Mouse (Mus musculus): ENCODE measurements around the gene Stk38. TPM values are rescaled to one million over a fixed set of nuclear protein-coding genes. Genes with fewer than 3 reads are reported as not detected.
"Not testable (repeated sequence)": the region's sequence is repeated elsewhere in the genome, so short reads cannot be mapped to it uniquely, and the experiment has no call there.

Stk38 gene
- total and polyA plus RNA-seq, 3 experiments = 29.0 to 56.4 (median 56.0) TPM

- H3K4me2 ChIP-seq (ENCODE audit: insufficient read depth, low read depth, poor library complexity, severe bottlenecking); H3K9ac ChIP-seq (ENCODE audit: insufficient read depth, low read depth); H3K27ac ChIP-seq (ENCODE audit: insufficient read depth, low read depth); dilution Hi-C loops (cut with MboI; ENCODE audit: extremely low pct_ligation_motif_present, extremely low pct_unique_long_range_greater_than_20kb, low sequenced_read_pairs); H3K9me3 ChIP-seq (replicated peaks; ENCODE audit: low read length); H3K79me2 ChIP-seq (replicated peaks; ENCODE audit: control insufficient read depth, extremely low read depth, insufficient read depth, poor library complexity, severe bottlenecking); H3K4me3 ChIP-seq (replicated peaks in 1 of 3; ENCODE audit: low read depth in 2 of 3, low read length in 2 of 3, poor library complexity in 1 of 3); in situ Hi-C loops (cut with MboI; ENCODE audit: low pct_ligation_motif_present, low pct_unique_long_range_greater_than_20kb, low sequenced_read_pairs); H3K27me3 ChIP-seq (replicated peaks); DNase-seq (ENCODE audit: extremely low read depth): not testable (repeated sequence)
- peak; percentile 58 for TF ChIP-seq ZNF384 (IDR thresholded peaks at IDR 0.05; ENCODE audit: low read depth, low read length)
- peaks cover 2 to 25% of the 10 kb centered on the region in 2 experiments; a peak in 2 of 4 replicates for H3K4me1 ChIP-seq (ENCODE audit: control insufficient read depth in 1 of 2, insufficient read depth in 2 of 2)
- peaks cover 41 to 69% of the 10 kb centered on the region in 2 experiments for H3K36me3 ChIP-seq (replicated peaks in 1 of 2; ENCODE audit: control insufficient read depth in 1 of 2, insufficient read depth in 1 of 2, low read length in 1 of 2)
Measured at GRCm38 (mm10) chr17:28993004-28993403, 14.8 kb downstream of the Stk38 start.

GRCm38 (mm10) chr17:28992105-28992504 lies 15.7 kb downstream of the Stk38 start:
- Histone ChIP-seq H3K9me3 (replicated peaks; ENCODE audit: low read length) (no peaks in the 10 kb centered on the region), H3K27ac (ENCODE audit: insufficient read depth, low read depth) (no peak overlapping the region), H3K9ac (ENCODE audit: insufficient read depth, low read depth) (no peak overlapping the region), H3K4me3 (replicated peaks in 1 of 3; ENCODE audit: low read depth in 2 of 3, low read length in 2 of 3, poor library complexity in 1 of 3) (no peak overlapping the region), H3K79me2 (replicated peaks; ENCODE audit: control insufficient read depth, extremely low read depth, insufficient read depth, poor library complexity, severe bottlenecking) (no peaks in the 10 kb centered on the region), H3K27me3 (replicated peaks) (no peaks in the 10 kb centered on the region), H3K36me3 (replicated peaks in 1 of 2; ENCODE audit: control insufficient read depth in 1 of 2, insufficient read depth in 1 of 2, low read length in 1 of 2) (peaks cover 44 to 69% of the 10 kb centered on the region in 2 experiments), H3K4me2 (ENCODE audit: insufficient read depth, low read depth, poor library complexity, severe bottlenecking) (no peak overlapping the region), H3K4me1 (ENCODE audit: control insufficient read depth in 1 of 2, insufficient read depth in 2 of 2) (peaks cover 2 to 25% of the 10 kb centered on the region in 2 experiments; a peak in 2 of 4 replicates)
- no peak for DNase-seq (ENCODE audit: extremely low read depth)
- dilution Hi-C loops (cut with MboI; ENCODE audit: extremely low pct_ligation_motif_present, extremely low pct_unique_long_range_greater_than_20kb, low sequenced_read_pairs) (no loop called here), in situ Hi-C loops (cut with MboI; ENCODE audit: low pct_ligation_motif_present, low pct_unique_long_range_greater_than_20kb, low sequenced_read_pairs) (no loop called here)
- TF ChIP-seq ZMIZ1 (IDR thresholded peaks at IDR 0.05; ENCODE audit: low read depth, low read length) (no peak), MAX (IDR thresholded peaks at IDR 0.05; ENCODE audit: low read length) (no peak), GABPA (IDR thresholded peaks at IDR 0.05; ENCODE audit: insufficient replicate concordance, low read depth, low read length) (no peak), ELF1 (IDR thresholded peaks at IDR 0.05; ENCODE audit: low read depth, low read length) (no peak), NRF1 (IDR thresholded peaks at IDR 0.05; ENCODE audit: low read depth, low read length) (no peak), USF1 (IDR thresholded peaks at IDR 0.05; ENCODE audit: low read depth, low read length) (no peak), E2F4 (IDR thresholded peaks at IDR 0.05; ENCODE audit: insufficient replicate concordance, low read depth, low read length) (no peak), HCFC1 (IDR thresholded peaks at IDR 0.05; ENCODE audit: low read depth, low read length) (no peak), TBP (conservative IDR thresholded peaks at IDR 0.05; ENCODE audit: low read depth, low read length) (no peak), RCOR1 (conservative IDR thresholded peaks at IDR 0.05; ENCODE audit: low read depth, low read length) (no peak), KAT2A (IDR thresholded peaks at IDR 0.05; ENCODE audit: insufficient replicate concordance, low read length) (no peak), ZNF384 (IDR thresholded peaks at IDR 0.05; ENCODE audit: low read depth, low read length) (no peak), UBTF (IDR thresholded peaks at IDR 0.05; ENCODE audit: low read depth, low read length) (no peak), RAD21 (IDR thresholded peaks at IDR 0.05; ENCODE audit: low read depth, low read length) (no peak), SIN3A (IDR thresholded peaks at IDR 0.05; ENCODE audit: low read length) (no peak)

Measured in CH12.LX (cell line).